Mouse (Mus musculus) midbrain, embryonic 11.5 days (tissue): ENCODE results near the gene Gtpbp4. TPM values are rescaled to one million over a fixed set of nuclear protein-coding genes. Genes with fewer than 3 reads are reported as not detected.
A peak's percentile ranks its signal among the peaks of the same experiment; 100 is the strongest.

Experiments used
- ATAC-seq: fragments of 200-750 bp; cut with Nextera tagmentation; 2 replicates; pipeline ENCODE4 v1.8.0; 2017; ENCODE audit warnings: moderate TSS enrichment, moderate library complexity; ENCODE audit not compliant: low FRiP score
- DNase-seq: peaks from one replicate; pipeline ENCODE4 v3.0.0; 2015; ENCODE audit warnings: low spot score; ENCODE audit errors: missing footprints
- H3K27ac ChIP-seq: fragments of 300-500 bp; sonication (generic); 2 replicates; pipeline ENCODE4 v1.5.1; 2014; ENCODE audit warnings: low read depth, low read length
- H3K27me3 ChIP-seq: fragments of 300-500 bp; sonication (generic); 2 replicates; pipeline ENCODE4 v1.6.1; 2014; ENCODE audit warnings: mild to moderate bottlenecking, low read length, moderate library complexity, mixed read lengths; ENCODE audit not compliant: control insufficient read depth, insufficient read depth
- H3K36me3 ChIP-seq: fragments of 300-500 bp; sonication (generic); 2 replicates; pipeline ENCODE4 v1.6.1; 2014; ENCODE audit warnings: mild to moderate bottlenecking, low read length, moderate library complexity, mixed read lengths; ENCODE audit not compliant: control insufficient read depth, insufficient read depth
- H3K4me1 ChIP-seq: fragments of 300-500 bp; sonication (generic); 2 replicates; pipeline ENCODE4 v1.6.1; 2014; ENCODE audit warnings: low read length; ENCODE audit not compliant: control insufficient read depth, insufficient read depth
- H3K4me2 ChIP-seq: fragments of 300-500 bp; sonication (generic); 2 replicates; pipeline ENCODE4 v1.6.1; 2014; ENCODE audit warnings: mild to moderate bottlenecking, moderate library complexity
- H3K4me3 ChIP-seq: fragments of 300-500 bp; sonication (generic); 2 replicates; pipeline ENCODE4 v1.5.1; 2014; ENCODE audit warnings: low read depth, low read length
- H3K9ac ChIP-seq: fragments of 300-500 bp; sonication (generic); 2 replicates; pipeline ENCODE4 v1.6.1; 2014; ENCODE audit warnings: low read length
- H3K9me3 ChIP-seq: fragments of 300-500 bp; sonication (generic); 2 replicates; pipeline ENCODE4 v1.6.1; 2016; ENCODE audit warnings: low read length; ENCODE audit not compliant: control insufficient read depth
- WGBS: fragments of 180-500 bp; shearing (Covaris S2); extraction: QIAGEN DNeasy Blood & Tissue Kit; methylation state at CpG from one replicate; pipeline ENCODE4 v1.1.7; 2014; 5-methylcytosine and 5-hydroxymethylcytosine counted together
- polyA plus RNA-seq: library from polyadenylated mRNA; unstranded; fragments of >200 nt; fragmentation: Nextera tagmentation; extraction: Ambion mirVana; gene quantifications from 2 replicates; pipeline ENCODE4 v1.2.1, GENCODE M21; 2014

Gtpbp4 gene
- polyA plus RNA-seq, 1 experiment from 2014 or later: 113 TPM

DNA sequence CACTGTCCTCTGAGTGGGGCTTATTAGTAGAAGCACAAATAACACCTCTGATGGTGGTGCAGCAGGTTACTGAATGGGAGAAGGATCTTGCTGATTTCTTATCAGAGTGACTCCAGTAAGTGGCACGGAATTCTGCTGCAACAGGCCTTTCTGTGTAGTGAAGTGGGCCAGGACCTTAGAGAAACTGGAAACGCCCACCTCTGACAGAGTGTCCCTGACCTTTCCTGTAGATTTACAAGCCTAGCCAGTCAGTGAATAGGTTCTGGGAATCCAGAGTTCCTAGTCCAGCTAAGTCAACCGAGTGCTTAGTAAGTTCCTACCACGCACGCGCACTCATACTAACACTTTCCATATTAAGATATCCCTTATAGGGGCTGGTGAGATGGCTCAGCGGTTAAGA lies 25.7 kb upstream of the Gtpbp4 start:
- no peak overlapping the region for H3K9ac ChIP-seq
- no peaks in the 10 kb centered on the region for H3K27me3 ChIP-seq
- 87% methylated on average over 7 of the region's 7 CpGs for WGBS
- no peaks in the 10 kb centered on the region for H3K36me3 ChIP-seq
- H3K4me2 ChIP-seq: no peak overlapping the region
- H3K9me3 ChIP-seq: no peaks in the 10 kb centered on the region
- H3K27ac ChIP-seq: no peak overlapping the region
- H3K4me3 ChIP-seq: no peak overlapping the region
- ATAC-seq (no peak), DNase-seq (no peak)
- no peaks in the 10 kb centered on the region for H3K4me1 ChIP-seq

DNA sequence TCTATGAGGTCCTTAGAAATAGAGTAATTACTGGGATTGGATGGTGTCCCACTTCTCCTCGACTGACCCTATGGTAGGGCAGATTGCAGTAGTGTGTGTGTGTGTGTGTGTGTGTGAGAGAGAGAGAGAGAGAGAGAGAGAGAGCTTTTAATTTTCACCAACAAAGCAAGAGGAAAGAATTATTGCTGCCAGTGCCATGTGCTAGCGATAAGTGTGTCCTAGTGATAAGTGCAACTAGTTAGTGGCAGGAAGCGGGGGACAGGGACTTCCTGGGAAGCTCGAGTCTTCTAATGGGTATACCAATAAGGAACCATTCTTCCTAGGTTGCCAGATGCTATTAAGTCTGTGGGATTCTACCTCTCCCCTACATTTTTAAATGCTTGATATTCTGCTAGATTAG lies 23.8 kb upstream of the Gtpbp4 start:
- Histone ChIP-seq H3K4me2 (no peak overlapping the region), H3K4me3 (no peak overlapping the region), H3K27me3 (no peaks in the 10 kb centered on the region), H3K9me3 (no peaks in the 10 kb centered on the region), H3K9ac (no peak overlapping the region), H3K4me1 (no peaks in the 10 kb centered on the region), H3K27ac (no peak overlapping the region), H3K36me3 (no peaks in the 10 kb centered on the region)
- ATAC-seq: no peak
- WGBS: 83% methylated on average over 4 of the region's 4 CpGs
- DNase-seq: no peak

DNA sequence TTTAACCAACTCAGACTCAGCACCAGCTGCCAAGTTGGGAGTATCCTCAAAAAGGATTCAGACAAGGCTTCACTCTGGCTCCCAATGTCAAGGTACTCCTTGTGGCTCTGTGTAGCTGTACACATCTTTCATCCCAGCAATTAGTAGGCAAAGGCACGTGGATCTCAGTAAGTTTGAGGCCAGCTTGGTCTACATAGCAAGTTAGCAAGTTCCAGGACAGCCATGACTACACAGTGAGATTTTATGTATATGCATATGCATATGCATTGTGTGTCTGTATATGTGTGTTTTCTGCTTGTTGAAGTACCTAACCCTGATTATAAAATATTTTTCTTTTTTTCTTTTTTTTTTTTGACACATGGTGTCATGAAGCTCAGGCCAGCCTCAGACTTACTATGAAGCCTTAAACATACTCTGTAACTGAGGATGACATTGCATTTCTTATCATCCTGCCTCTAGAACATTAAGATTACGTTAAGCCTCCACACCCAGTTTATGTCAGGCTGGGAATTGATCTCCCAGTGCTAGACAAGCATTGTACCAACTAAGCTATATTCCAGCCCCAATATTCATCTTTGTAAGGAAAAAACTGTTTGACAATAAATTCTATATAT lies 23.2 kb upstream of the Gtpbp4 start:
- DNase-seq: no peak
- no peaks in the 10 kb centered on the region for H3K27me3 ChIP-seq
- no peaks in the 10 kb centered on the region for H3K4me1 ChIP-seq
- no peak for ATAC-seq
- no peak overlapping the region for H3K4me3 ChIP-seq
- H3K27ac ChIP-seq: no peak overlapping the region
- no peaks in the 10 kb centered on the region for H3K9me3 ChIP-seq
- H3K4me2 ChIP-seq: no peak overlapping the region
- 82% methylated on average over 2 of the region's 2 CpGs for WGBS
- no peak overlapping the region for H3K9ac ChIP-seq
- H3K36me3 ChIP-seq: no peaks in the 10 kb centered on the region

DNA sequence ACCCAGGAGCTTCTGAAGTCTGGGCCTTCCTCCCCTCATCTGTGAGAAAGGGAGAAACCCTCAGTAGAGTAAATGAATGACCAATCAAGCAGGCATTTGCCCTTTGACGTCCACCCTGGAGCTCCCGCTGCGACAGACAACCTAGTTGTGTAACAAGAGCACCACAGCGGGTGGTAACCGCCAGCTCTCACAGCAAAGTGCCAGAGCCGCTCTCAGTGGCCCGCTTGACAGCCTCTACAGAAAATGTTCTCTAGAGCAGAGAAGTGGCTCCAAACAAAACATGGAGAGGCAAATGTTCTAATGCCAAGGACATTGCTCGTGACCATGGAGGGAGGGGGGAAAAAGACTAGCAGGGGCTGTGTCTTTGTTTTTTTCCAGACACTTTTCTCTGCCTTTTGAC lies 21.3 kb upstream of the Gtpbp4 start:
- no peaks in the 10 kb centered on the region for H3K4me1 ChIP-seq
- no peak overlapping the region for H3K27ac ChIP-seq
- no peak overlapping the region for H3K9ac ChIP-seq
- ATAC-seq: no peak
- no peak overlapping the region for H3K4me2 ChIP-seq
- no peak overlapping the region for H3K4me3 ChIP-seq
- no peaks in the 10 kb centered on the region for H3K9me3 ChIP-seq
- DNase-seq: no peak
- 2% methylated on average over 8 of the region's 8 CpGs for WGBS
- no peaks in the 10 kb centered on the region for H3K36me3 ChIP-seq
- no peaks in the 10 kb centered on the region for H3K27me3 ChIP-seq

DNA sequence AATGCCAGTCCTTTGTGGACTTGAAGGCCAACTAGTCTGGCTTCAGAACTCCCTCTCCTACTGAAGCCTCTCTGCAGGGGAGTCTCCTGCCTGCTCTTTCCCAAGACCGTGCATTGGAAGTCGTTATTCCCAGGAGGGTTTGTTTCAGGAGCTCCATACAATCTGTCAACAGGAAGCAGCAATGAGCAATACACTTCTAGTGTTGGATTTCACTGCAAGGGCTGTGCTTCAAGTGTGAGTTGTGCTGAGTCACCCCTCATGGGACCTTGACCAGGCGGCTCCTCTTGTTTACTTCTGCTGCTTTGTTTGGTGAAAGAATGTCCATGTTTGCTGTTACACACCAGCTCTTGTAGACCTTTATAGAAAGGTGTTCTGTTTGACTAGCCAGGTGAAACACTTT lies 18.5 kb upstream of the Gtpbp4 start:
- no peak overlapping the region for H3K9ac ChIP-seq
- no peaks in the 10 kb centered on the region for H3K36me3 ChIP-seq
- H3K4me2 ChIP-seq: no peak overlapping the region
- ATAC-seq: no peak
- H3K27me3 ChIP-seq: no peaks in the 10 kb centered on the region
- 48% methylated on average over 3 of the region's 3 CpGs for WGBS
- H3K27ac ChIP-seq: no peak overlapping the region
- H3K9me3 ChIP-seq: no peaks in the 10 kb centered on the region
- no peak overlapping the region for H3K4me3 ChIP-seq
- DNase-seq: no peak
- no peaks in the 10 kb centered on the region for H3K4me1 ChIP-seq

DNA sequence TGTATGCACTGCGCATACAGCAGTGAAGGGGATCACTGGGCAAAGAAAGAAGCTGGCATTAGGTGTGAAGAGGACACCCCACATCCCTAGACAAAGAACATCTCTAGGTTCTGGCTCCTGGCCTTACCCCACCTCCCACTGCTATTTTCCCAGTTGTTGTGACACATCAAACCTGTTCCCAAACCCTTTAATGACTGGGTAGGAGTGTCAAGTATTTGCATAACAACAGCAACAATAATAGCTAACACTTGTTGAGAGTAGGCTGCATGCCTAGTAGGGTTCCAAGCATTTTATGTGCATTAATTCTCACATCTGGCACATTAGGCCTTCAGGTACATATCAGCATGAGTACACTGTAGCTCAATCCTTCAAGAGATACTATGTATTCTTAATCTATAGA lies 17.6 kb upstream of the Gtpbp4 start:
- H3K9me3 ChIP-seq: no peaks in the 10 kb centered on the region
- no peak overlapping the region for H3K4me3 ChIP-seq
- 77% methylated on average over 1 of the region's 1 CpGs for WGBS
- H3K27me3 ChIP-seq: no peaks in the 10 kb centered on the region
- H3K9ac ChIP-seq: no peak overlapping the region
- no peak for ATAC-seq
- no peak for DNase-seq
- H3K4me2 ChIP-seq: no peak overlapping the region
- H3K27ac ChIP-seq: no peak overlapping the region
- H3K36me3 ChIP-seq: no peaks in the 10 kb centered on the region
- H3K4me1 ChIP-seq: no peaks in the 10 kb centered on the region

DNA sequence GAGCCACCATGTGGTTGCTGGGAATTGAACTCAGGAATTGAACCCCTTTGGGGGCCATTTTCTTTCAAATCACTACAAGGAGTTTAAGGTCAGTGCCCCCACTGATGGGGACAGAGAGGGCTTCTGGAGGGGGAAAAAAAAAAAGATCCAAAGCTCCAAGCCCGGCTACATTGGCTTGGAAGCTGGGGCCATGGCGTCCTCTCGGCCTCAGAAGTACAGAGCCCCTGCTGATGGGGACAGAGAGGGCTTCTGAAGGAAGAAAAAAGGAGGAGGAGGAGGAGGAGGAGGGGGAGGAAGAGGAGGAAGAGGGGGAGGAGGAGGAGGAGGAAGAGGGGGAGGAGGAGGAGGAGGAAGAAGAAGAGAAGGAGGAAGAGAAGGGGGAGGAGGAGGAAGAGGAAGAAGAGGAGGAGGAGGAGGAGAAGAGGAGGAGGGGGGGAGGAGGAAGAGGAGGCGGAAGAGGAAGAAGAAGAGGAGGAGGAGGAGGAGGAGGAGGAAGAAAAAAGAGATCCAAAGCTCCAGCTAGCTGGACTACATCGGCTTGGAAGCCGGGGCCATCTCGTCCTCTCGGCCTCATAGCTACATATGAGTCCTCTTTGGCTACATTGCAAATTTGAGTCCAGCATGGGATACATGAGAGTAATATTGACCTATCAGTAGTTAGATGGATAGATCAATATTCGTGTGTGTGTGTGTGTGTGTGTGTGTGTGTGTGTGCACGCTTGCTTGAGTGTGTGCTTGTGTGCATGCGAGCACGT lies 15.9 kb upstream of the Gtpbp4 start:
- Histone ChIP-seq H3K9me3 (no peaks in the 10 kb centered on the region), H3K9ac (no peak overlapping the region), H3K36me3 (no peaks in the 10 kb centered on the region), H3K4me2 (no peak overlapping the region), H3K4me3 (no peak overlapping the region), H3K27me3 (no peaks in the 10 kb centered on the region), H3K4me1 (no peaks in the 10 kb centered on the region), H3K27ac (no peak overlapping the region)
- ATAC-seq (no peak), DNase-seq (peak; percentile 88)
- WGBS: 57% methylated on average over 12 of the region's 12 CpGs

DNA sequence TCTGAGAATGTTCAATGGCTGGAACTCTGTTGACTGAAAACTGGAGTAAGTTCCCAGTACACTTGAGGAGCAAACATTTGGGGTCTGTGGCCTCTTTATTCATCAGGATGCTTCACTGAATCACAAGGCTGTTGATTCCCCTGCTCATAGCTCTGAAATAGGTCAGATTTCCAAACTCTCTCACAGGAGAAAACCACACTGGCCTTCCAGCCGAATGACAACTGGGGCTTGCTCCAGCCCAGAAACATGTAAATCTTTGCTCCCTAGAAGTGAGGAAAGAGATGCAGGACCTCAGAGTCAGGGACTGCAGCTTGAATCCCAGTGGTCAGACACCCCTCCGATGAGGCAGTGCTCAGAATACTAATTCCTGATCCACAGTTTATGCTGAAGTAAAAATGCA lies 7.4 kb upstream of the Gtpbp4 start:
- DNase-seq (no peak), ATAC-seq (no peak)
- Histone ChIP-seq H3K9ac (no peak overlapping the region), H3K4me2 (no peak overlapping the region), H3K27ac (no peak overlapping the region), H3K4me3 (no peak overlapping the region), H3K27me3 (no peaks in the 10 kb centered on the region), H3K9me3 (no peaks in the 10 kb centered on the region), H3K36me3 (no peaks in the 10 kb centered on the region), H3K4me1 (no peaks in the 10 kb centered on the region)
- 78% methylated on average over 2 of the region's 2 CpGs for WGBS

DNA sequence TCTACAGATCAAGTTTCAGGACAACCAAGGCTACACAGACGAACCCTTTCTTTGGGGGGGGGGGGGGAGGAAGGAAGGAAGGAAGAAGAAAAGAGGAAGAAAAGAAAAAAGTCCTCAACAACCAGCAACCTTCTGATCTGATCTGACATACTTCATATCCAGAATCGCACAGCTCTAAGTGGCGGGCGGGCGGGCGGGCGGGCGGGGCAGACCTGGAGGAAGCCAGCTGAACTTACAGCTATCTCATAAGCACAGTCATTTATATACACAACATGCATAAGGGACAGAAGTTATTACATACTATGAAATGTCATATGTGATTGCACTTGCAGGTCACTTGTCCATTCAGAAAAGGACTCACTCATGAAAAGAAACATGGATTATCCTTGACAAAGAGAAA lies 3.6 kb upstream of the Gtpbp4 start:
- WGBS: 84% methylated on average over 8 of the region's 8 CpGs
- no peaks in the 10 kb centered on the region for H3K27me3 ChIP-seq
- peak; percentile 23 for DNase-seq
- no peaks in the 10 kb centered on the region for H3K36me3 ChIP-seq
- H3K4me2 ChIP-seq: no peak overlapping the region
- H3K4me3 ChIP-seq: no peak overlapping the region
- H3K4me1 ChIP-seq: peaks cover 9% of the 10 kb centered on the region; the same call in 1 of the 2 replicates
- no peak overlapping the region for H3K27ac ChIP-seq
- ATAC-seq: no peak
- H3K9ac ChIP-seq: no peak overlapping the region
- H3K9me3 ChIP-seq: no peaks in the 10 kb centered on the region
